32 mouse cellular contexts compared by ENCODE assay signal in genomic region chrX:93048967-93049754, GRCm38 (mm10).
"Had no signal": no experiment of that assay in that cellular context is flagged by ENCODE, and none has a peak within 500 bp of the region (broad histone marks: within the 10 kb centered on the region; RNA-seq: fewer than 3 reads in every experiment).

No protein-coding gene starts in this region.

- H3K4me2 ChIP-seq: heart, embryonic 11.5 days; heart, embryonic 12.5 days; heart, embryonic 13.5 days; heart, embryonic 15.5 days; hindbrain, embryonic 12.5 days; hindbrain, embryonic 13.5 days; hindbrain, embryonic 14.5 days; hindbrain, embryonic 15.5 days; intestine, embryonic 15.5 days had no signal

- H3K27ac ChIP-seq: heart, adult 2 months; heart, embryonic 10.5 days; heart, embryonic 13.5 days; heart, embryonic 15.5 days; hindbrain, embryonic 10.5 days; hindbrain, embryonic 12.5 days; hindbrain, embryonic 13.5 days; hindbrain, embryonic 14.5 days; hindbrain, embryonic 15.5 days; hindbrain, postnatal 0 days; intestine, embryonic 15.5 days; layer of hippocampus, adult 2 months; left cerebral cortex, adult 2 months had no signal

- H3K9me3 ChIP-seq: heart, embryonic 10.5 days; heart, embryonic 12.5 days; heart, embryonic 13.5 days; heart, embryonic 15.5 days; hindbrain, embryonic 10.5 days; hindbrain, embryonic 12.5 days; hindbrain, embryonic 13.5 days; hindbrain, embryonic 15.5 days; intestine, embryonic 15.5 days had no signal

- H3K36me3 ChIP-seq: heart, embryonic 10.5 days; heart, embryonic 12.5 days; heart, embryonic 13.5 days; heart, embryonic 15.5 days; hindbrain, embryonic 10.5 days; hindbrain, embryonic 12.5 days; hindbrain, embryonic 13.5 days; hindbrain, embryonic 15.5 days; intestine, embryonic 15.5 days had no signal

- H3K9ac ChIP-seq: heart, embryonic 12.5 days; heart, embryonic 13.5 days; heart, embryonic 15.5 days; hindbrain, embryonic 12.5 days; hindbrain, embryonic 13.5 days; hindbrain, embryonic 14.5 days; hindbrain, embryonic 15.5 days; intestine, embryonic 15.5 days had no signal

- ATAC-seq: hindbrain, embryonic 16.5 days; hindbrain, postnatal 0 days; inflammation-experienced regulatory T-cells, adult 6 months; intestine, embryonic 15.5 days; intestine, embryonic 16.5 days; intestine, postnatal 0 days had no signal

- H3K27me3 ChIP-seq: heart, embryonic 12.5 days; heart, embryonic 13.5 days; heart, embryonic 15.5 days; hindbrain, embryonic 12.5 days; hindbrain, embryonic 13.5 days; hindbrain, embryonic 15.5 days; intestine, embryonic 15.5 days had no signal

- H3K4me1 ChIP-seq: heart, embryonic 10.5 days; heart, embryonic 12.5 days; heart, embryonic 13.5 days; heart, embryonic 15.5 days; hindbrain, embryonic 10.5 days; hindbrain, embryonic 12.5 days; hindbrain, embryonic 13.5 days; hindbrain, embryonic 15.5 days; intestine, embryonic 15.5 days had no signal

- H3K4me3 ChIP-seq: heart, adult 2 months; heart, embryonic 10.5 days; heart, embryonic 12.5 days; heart, embryonic 13.5 days; heart, embryonic 15.5 days; hindbrain, embryonic 10.5 days; hindbrain, embryonic 12.5 days; hindbrain, embryonic 13.5 days; hindbrain, embryonic 15.5 days; intestine, embryonic 15.5 days; layer of hippocampus, adult 2 months; left cerebral cortex, adult 2 months had no signal

- DNase-seq: heart, adult 18-20 months; heart, adult 2 months; heart, postnatal 10 days; heart, postnatal 14 days; heart, postnatal 36 days; heart, postnatal 4 days; kidney, adult 11 months; kidney, adult 18-20 months; kidney, adult 8-10 months; kidney, adult 9 months; kidney, postnatal 14 days; kidney, postnatal 4 days; layer of hippocampus, adult 9-11 months; layer of hippocampus, postnatal 36 days had no signal
